Mouse (Mus musculus): ENCODE data around the gene Trim61.
"Not testable (repeated sequence)": the region's sequence is repeated elsewhere in the genome, so short reads cannot be mapped to it uniquely, and the experiment has no call there.

DNA sequence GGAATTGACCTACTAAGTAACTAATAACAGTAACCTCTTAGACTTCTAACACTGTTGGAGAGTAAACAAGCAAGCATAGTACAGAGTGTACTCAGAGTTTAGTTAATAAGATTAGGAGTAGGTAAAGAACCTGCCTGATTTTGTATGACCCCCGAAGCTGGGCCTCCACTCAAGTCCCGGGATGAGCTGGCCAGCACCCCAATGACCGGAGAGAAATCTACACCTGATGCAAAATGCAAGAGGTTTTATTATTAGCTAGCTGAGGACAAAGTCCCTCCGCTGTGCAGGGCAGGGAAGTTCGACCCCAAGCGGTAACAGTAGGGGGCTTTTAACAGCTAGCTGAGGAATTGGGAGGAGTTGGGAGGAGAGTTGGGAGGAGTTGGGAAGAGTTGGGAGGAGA lies 10.7 kb downstream of the Trim61 start:
- not testable (repeated sequence) for TF ChIP-seq CTCF (IDR thresholded peaks at IDR 0.05; ENCODE audit: control insufficient read depth, insufficient read depth, insufficient read length); MYOG (IDR thresholded peaks at IDR 0.05; ENCODE audit: control insufficient read depth, extremely low read depth, insufficient read length); MAX (IDR thresholded peaks at IDR 0.05); MYOD1 (IDR thresholded peaks at IDR 0.05; ENCODE audit: control insufficient read depth, insufficient read length, low read depth); USF1 (IDR thresholded peaks at IDR 0.05; ENCODE audit: low read depth)
